Mouse (Mus musculus): ENCODE results near the gene Fgf15. TPM values are rescaled to one million over a fixed set of nuclear protein-coding genes. Genes with fewer than 3 reads are reported as not detected.
A peak's percentile ranks its signal among the peaks of the same experiment; 100 is the strongest.

Gene Fgf15
- 92.1 and 92.3 TPM in 2 replicates for polyA plus RNA-seq (2014; fragmentation: Nextera tagmentation; extraction: Ambion mirVana)

DNA sequence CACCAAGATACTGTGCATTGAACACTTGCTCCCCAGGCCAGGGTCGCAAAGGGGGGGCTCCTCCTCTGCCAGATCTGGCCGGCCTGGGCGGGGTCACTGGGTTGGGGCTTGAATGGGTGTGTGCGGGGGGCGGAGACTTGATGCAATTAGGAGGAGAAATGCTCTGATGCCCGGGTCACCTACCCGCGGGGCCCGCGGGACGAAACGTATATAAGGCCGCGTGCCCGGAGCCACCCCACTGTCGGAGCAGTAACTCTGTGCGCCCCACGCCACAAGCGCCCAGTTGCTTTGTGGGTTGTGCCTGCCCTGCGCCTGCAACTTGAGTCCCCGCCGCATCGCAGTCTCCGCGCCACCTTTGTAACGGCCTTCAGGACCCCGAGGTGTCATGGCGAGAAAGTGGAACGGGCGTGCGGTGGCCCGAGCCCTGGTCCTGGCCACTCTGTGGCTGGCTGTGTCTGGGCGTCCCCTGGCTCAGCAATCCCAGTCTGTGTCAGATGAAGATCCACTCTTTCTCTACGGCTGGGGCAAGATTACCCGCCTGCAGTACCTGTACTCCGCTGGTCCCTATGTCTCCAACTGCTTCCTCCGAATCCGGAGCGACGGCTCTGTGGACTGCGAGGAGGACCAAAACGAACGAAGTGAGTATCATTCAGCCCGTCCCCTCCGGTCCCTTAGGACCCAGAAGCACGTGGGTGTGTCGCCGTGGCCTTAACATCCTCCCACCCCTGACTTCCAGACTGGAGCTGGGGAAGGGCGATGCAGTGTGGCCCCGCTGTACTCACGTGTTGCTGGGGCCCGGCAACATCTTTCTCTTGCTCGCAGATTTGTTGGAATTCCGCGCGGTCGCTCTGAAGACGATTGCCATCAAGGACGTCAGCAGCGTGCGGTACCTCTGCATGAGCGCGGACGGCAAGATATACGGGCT is at the start of gene Fgf15:
TSS of gene Fgf15 (plus strand) at position 238 of the 925 bp plus-strand sequence.
- peaks cover 21% of the 10 kb centered on the region for H3K27me3 ChIP-seq (ENCODE audit: control insufficient read depth, insufficient read depth, low read length)
- no peaks in the 10 kb centered on the region; the same call in 1 of the 2 replicates for H3K36me3 ChIP-seq (ENCODE audit: control insufficient read depth, insufficient read depth, low read length)
- DNase-seq (ENCODE audit: low spot score), result peak; percentile 83
- H3K27ac ChIP-seq (ENCODE audit: low read depth, low read length), result peak within 1 kb of the TSS; percentile 88
- H3K4me1 ChIP-seq (replicated peaks; ENCODE audit: control insufficient read depth, insufficient read depth, low read length), result peaks cover 18% of the 10 kb centered on the region; the same call in 1 of the 2 replicates
- peak; percentile 50 for ATAC-seq (replicated peaks; ENCODE audit: low FRiP score)
- WGBS, result under 1% methylated on average over 65 of the region's 65 CpGs
- peak within 1 kb of the TSS; percentile 82 for H3K4me2 ChIP-seq (ENCODE audit: low read depth, low read length, severe bottlenecking)
- peak within 1 kb of the TSS; percentile 73 for H3K9ac ChIP-seq (ENCODE audit: low read length)
- peak within 1 kb of the TSS; percentile 49 for H3K4me3 ChIP-seq (ENCODE audit: low read depth, low read length)
- no peaks in the 10 kb centered on the region for H3K9me3 ChIP-seq (ENCODE audit: control insufficient read depth, low read length)

DNA sequence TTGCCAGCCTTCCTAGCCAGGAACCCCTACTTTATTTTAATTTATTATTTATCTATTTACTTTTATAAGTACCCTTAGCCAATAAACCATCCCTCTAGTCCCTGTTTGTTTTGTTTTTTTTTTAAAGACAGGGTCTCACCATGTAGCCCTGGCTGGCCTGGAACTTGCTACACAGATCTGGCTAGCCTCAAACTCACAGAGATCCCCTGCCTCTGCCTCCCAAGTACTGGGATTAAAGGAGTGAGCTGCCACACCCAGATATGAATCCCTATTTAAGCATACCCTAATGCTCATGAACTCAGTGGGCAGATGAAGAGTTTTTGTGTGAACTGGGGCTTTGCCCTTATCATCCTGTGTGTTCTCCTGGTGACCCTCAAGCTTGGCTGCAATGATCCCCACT is 49.3 kb upstream of the Fgf15 start, which contains the start of gene Fgf4:
TSS of gene Fgf4 (plus strand) at position 301 of the 400 bp plus-strand sequence.
- ATAC-seq (replicated peaks; ENCODE audit: low FRiP score) (no peak), DNase-seq (ENCODE audit: low spot score) (no peak)
- no peak within 1 kb of the TSS for H3K4me2 ChIP-seq (ENCODE audit: low read depth, low read length, severe bottlenecking)
- H3K27me3 ChIP-seq (ENCODE audit: control insufficient read depth, insufficient read depth, low read length), result peaks cover 3% of the 10 kb centered on the region; the same call in 1 of the 2 replicates
- no peaks in the 10 kb centered on the region for H3K4me1 ChIP-seq (replicated peaks; ENCODE audit: control insufficient read depth, insufficient read depth, low read length)
- no peaks in the 10 kb centered on the region for H3K9me3 ChIP-seq (ENCODE audit: control insufficient read depth, low read length)
- H3K36me3 ChIP-seq (ENCODE audit: control insufficient read depth, insufficient read depth, low read length), result no peaks in the 10 kb centered on the region
- H3K27ac ChIP-seq (ENCODE audit: low read depth, low read length), result no peak within 1 kb of the TSS
- H3K9ac ChIP-seq (ENCODE audit: low read length), result no peak within 1 kb of the TSS
- H3K4me3 ChIP-seq (ENCODE audit: low read depth, low read length), result no peak within 1 kb of the TSS

DNA sequence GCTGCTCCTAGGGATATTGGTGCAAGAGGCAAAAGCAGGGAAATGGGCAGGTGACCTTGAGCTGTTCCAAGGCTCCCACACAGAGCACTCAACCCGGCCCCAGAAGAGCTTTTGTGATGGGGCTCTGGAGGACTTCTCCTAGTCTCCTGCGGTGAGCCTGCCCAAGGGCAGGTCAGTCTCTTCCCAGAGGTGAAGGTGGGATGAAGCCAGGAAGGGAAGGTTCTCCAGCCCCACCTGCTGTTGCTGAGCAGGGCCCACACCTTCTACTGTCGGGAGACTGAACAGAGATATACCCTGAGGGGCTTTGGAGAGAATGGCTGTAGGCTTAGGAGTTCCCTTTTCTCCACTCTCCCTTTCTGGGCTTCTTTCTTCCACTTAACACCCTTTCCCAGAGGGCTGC is 45.0 kb upstream of the Fgf15 start:
- H3K9me3 ChIP-seq (ENCODE audit: control insufficient read depth, low read length), result no peaks in the 10 kb centered on the region
- no peak overlapping the region for H3K4me2 ChIP-seq (ENCODE audit: low read depth, low read length, severe bottlenecking)
- DNase-seq (ENCODE audit: low spot score), result no peak
- 61% methylated on average over 3 of the region's 3 CpGs for WGBS
- H3K4me3 ChIP-seq (ENCODE audit: low read depth, low read length), result no peak overlapping the region
- no peaks in the 10 kb centered on the region for H3K4me1 ChIP-seq (replicated peaks; ENCODE audit: control insufficient read depth, insufficient read depth, low read length)
- no peak overlapping the region for H3K9ac ChIP-seq (ENCODE audit: low read length)
- H3K36me3 ChIP-seq (ENCODE audit: control insufficient read depth, insufficient read depth, low read length), result no peaks in the 10 kb centered on the region
- no peaks in the 10 kb centered on the region for H3K27me3 ChIP-seq (ENCODE audit: control insufficient read depth, insufficient read depth, low read length)
- H3K27ac ChIP-seq (ENCODE audit: low read depth, low read length), result no peak overlapping the region
- no peak for ATAC-seq (replicated peaks; ENCODE audit: low FRiP score)

DNA sequence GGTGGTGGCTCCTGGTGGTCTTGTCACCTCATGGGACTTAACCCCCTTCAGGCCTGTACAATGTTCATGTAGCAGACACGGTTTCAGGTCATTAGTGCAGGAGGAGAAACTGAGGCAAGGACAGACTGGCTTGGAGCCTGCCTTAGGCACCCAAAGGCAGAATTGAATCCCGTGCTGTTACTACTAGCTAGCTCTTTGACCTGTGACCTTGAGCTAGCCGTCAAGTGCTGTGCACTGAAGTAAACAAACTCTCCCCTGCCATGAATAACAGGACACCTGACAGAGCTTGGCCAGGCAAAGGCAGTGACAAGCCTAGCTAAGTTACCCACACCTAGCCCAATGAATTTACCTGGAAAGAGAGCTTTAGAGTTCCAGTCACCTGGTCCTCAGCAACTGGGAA is 41.4 kb upstream of the Fgf15 start:
- Histone ChIP-seq H3K4me3 (ENCODE audit: low read depth, low read length) (no peak overlapping the region), H3K36me3 (ENCODE audit: control insufficient read depth, insufficient read depth, low read length) (no peaks in the 10 kb centered on the region), H3K9me3 (ENCODE audit: control insufficient read depth, low read length) (no peaks in the 10 kb centered on the region), H3K4me2 (ENCODE audit: low read depth, low read length, severe bottlenecking) (no peak overlapping the region), H3K4me1 (replicated peaks; ENCODE audit: control insufficient read depth, insufficient read depth, low read length) (no peaks in the 10 kb centered on the region), H3K27ac (ENCODE audit: low read depth, low read length) (no peak overlapping the region), H3K9ac (ENCODE audit: low read length) (no peak overlapping the region), H3K27me3 (ENCODE audit: control insufficient read depth, insufficient read depth, low read length) (peaks cover 7% of the 10 kb centered on the region)
- 61% methylated on average over 3 of the region's 3 CpGs for WGBS
- ATAC-seq (replicated peaks; ENCODE audit: low FRiP score) (no peak), DNase-seq (ENCODE audit: low spot score) (no peak)

DNA sequence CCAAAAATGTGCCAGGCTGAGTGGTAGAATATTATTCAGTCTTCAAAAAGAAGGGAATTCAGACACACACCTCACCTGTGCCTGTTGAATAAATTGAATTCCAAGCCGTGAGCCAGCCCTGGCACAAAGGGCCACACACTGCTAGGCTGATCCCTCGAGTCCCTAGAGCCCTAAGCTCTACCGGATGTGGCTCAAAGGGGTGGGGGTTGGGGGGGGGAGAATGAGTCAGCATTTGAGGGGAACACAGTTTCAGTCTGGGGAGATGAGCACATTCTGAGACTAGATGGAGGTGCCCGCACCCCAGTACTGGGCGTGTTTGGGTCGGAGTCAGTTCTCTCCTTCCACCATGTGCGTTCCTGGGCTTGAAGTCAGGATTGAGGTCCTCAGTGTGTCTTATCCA is 39.2 kb upstream of the Fgf15 start:
- no peaks in the 10 kb centered on the region for H3K36me3 ChIP-seq (ENCODE audit: control insufficient read depth, insufficient read depth, low read length)
- H3K27ac ChIP-seq (ENCODE audit: low read depth, low read length), result no peak overlapping the region
- DNase-seq (ENCODE audit: low spot score), result no peak
- no peak overlapping the region for H3K9ac ChIP-seq (ENCODE audit: low read length)
- 85% methylated on average over 7 of the region's 7 CpGs for WGBS
- peaks cover 8% of the 10 kb centered on the region; the same call in 1 of the 2 replicates for H3K4me1 ChIP-seq (replicated peaks; ENCODE audit: control insufficient read depth, insufficient read depth, low read length)
- no peak for ATAC-seq (replicated peaks; ENCODE audit: low FRiP score)
- no peak overlapping the region for H3K4me3 ChIP-seq (ENCODE audit: low read depth, low read length)
- H3K4me2 ChIP-seq (ENCODE audit: low read depth, low read length, severe bottlenecking), result no peak overlapping the region
- H3K27me3 ChIP-seq (ENCODE audit: control insufficient read depth, insufficient read depth, low read length), result peaks cover 29% of the 10 kb centered on the region
- H3K9me3 ChIP-seq (ENCODE audit: control insufficient read depth, low read length), result no peaks in the 10 kb centered on the region

DNA sequence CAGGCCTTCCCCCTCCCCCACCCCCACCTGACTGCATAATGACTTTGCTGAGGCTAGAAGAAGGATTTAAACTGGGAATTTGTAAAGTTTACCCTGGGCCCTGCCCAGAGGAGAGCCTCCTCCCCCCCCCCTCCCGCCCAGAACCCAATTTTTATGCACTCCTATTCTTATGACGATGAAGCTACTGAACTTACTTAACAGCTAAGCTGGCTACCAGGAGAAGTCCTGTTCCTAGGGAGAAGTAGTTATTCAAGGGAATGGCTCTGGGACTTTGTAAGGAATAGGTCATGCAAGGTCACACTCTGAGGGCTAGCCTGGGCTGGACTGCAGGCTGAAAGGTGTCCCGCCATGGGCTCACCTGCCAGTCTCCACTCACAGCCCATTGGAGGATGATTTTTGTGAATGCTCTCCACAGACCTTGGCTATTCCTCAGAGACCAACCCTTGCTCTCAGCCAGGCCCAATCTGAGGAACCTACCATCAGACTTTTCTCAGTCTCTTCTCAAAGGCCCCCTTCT is 38.4 kb upstream of the Fgf15 start:
- peaks cover 35% of the 10 kb centered on the region for H3K27me3 ChIP-seq (ENCODE audit: control insufficient read depth, insufficient read depth, low read length)
- 78% methylated on average over 3 of the region's 3 CpGs for WGBS
- H3K36me3 ChIP-seq (ENCODE audit: control insufficient read depth, insufficient read depth, low read length), result no peaks in the 10 kb centered on the region
- no peaks in the 10 kb centered on the region for H3K9me3 ChIP-seq (ENCODE audit: control insufficient read depth, low read length)
- no peak overlapping the region for H3K4me2 ChIP-seq (ENCODE audit: low read depth, low read length, severe bottlenecking)
- H3K9ac ChIP-seq (ENCODE audit: low read length), result no peak overlapping the region
- H3K4me1 ChIP-seq (replicated peaks; ENCODE audit: control insufficient read depth, insufficient read depth, low read length), result peaks cover 8% of the 10 kb centered on the region; the same call in 1 of the 2 replicates
- no peak for DNase-seq (ENCODE audit: low spot score)
- ATAC-seq (replicated peaks; ENCODE audit: low FRiP score), result no peak
- H3K27ac ChIP-seq (ENCODE audit: low read depth, low read length), result no peak overlapping the region
- H3K4me3 ChIP-seq (ENCODE audit: low read depth, low read length), result no peak overlapping the region

DNA sequence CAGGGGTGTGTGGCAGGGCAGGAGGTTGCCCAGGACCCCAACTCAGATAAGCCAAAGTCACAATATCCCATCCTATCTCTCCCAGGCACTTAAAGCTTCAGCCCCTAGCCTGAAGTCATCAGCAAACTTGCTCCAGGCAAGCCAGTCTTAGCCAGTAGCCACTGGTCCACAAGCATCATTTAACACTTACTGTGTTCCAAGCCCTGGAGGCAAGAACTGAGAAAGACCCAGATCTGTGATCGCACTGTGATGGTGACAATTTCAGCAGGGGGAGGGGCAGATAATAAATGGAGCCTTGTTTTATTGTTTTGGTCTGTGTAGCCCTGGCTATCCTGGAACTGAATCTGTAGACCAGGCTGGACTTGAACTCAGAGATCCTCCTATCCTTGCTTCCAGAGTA is 37.6 kb upstream of the Fgf15 start:
- 75% methylated on average over 1 of the region's 1 CpGs for WGBS
- no peak overlapping the region for H3K9ac ChIP-seq (ENCODE audit: low read length)
- no peak for DNase-seq (ENCODE audit: low spot score)

DNA sequence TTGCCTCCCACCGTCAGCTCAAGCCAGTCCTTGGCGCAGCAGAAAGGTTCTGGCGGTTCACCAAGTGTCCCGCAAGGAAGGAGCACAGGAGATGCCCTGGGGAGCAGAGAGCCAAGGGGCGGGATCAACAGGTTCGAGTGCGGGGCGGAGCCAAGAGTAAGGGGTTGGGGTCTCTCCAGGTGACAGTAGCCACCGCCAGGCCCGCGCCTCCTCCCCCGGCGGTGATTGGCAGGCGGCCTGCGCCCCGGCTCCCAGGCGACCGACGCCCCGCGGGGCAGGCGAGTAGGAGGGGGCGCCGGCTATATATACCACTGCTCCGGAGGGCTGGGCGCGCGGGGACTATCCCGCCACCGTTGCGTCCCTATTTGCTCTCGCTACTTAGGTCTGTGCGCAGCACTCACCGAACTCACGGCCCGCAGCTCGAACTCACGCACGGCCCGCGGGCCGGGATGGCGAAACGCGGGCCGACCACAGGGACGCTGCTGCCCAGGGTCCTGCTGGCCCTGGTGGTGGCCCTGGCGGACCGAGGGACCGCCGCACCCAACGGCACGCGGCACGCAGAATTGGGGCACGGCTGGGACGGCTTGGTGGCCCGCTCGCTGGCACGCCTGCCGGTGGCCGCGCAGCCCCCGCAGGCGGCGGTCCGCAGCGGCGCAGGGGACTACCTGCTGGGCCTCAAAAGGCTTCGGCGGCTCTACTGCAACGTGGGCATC is 35.1 kb upstream of the Fgf15 start:
- no peaks in the 10 kb centered on the region for H3K9me3 ChIP-seq (ENCODE audit: control insufficient read depth, low read length)
- H3K4me3 ChIP-seq (ENCODE audit: low read depth, low read length), result peak overlapping the region; percentile 20
- no peak for ATAC-seq (replicated peaks; ENCODE audit: low FRiP score)
- no peaks in the 10 kb centered on the region for H3K36me3 ChIP-seq (ENCODE audit: control insufficient read depth, insufficient read depth, low read length)
- peaks cover 63% of the 10 kb centered on the region for H3K27me3 ChIP-seq (ENCODE audit: control insufficient read depth, insufficient read depth, low read length)
- H3K4me2 ChIP-seq (ENCODE audit: low read depth, low read length, severe bottlenecking), result peak overlapping the region; percentile 32
- no peak overlapping the region for H3K9ac ChIP-seq (ENCODE audit: low read length)
- WGBS, result under 1% methylated on average over 72 of the region's 72 CpGs
- peaks cover 8% of the 10 kb centered on the region; the same call in 1 of the 2 replicates for H3K4me1 ChIP-seq (replicated peaks; ENCODE audit: control insufficient read depth, insufficient read depth, low read length)
- no peak overlapping the region for H3K27ac ChIP-seq (ENCODE audit: low read depth, low read length)
- peak; percentile 65 for DNase-seq (ENCODE audit: low spot score)

More for the DNA sequence above, 37.6 kb upstream of the Fgf15 start:
- H3K27me3 ChIP-seq (ENCODE audit: control insufficient read depth, insufficient read depth, low read length), result peaks cover 43% of the 10 kb centered on the region
- H3K4me1 ChIP-seq (replicated peaks; ENCODE audit: control insufficient read depth, insufficient read depth, low read length), result peaks cover 8% of the 10 kb centered on the region; the same call in 1 of the 2 replicates
- H3K9me3 ChIP-seq (ENCODE audit: control insufficient read depth, low read length), result no peaks in the 10 kb centered on the region
- no peaks in the 10 kb centered on the region for H3K36me3 ChIP-seq (ENCODE audit: control insufficient read depth, insufficient read depth, low read length)
- ATAC-seq (replicated peaks; ENCODE audit: low FRiP score), result no peak
- no peak overlapping the region for H3K4me3 ChIP-seq (ENCODE audit: low read depth, low read length)
- H3K27ac ChIP-seq (ENCODE audit: low read depth, low read length), result no peak overlapping the region
- H3K4me2 ChIP-seq (ENCODE audit: low read depth, low read length, severe bottlenecking), result no peak overlapping the region
